Mouse (Mus musculus): ENCODE results near the gene Rnpc3.
A peak's percentile ranks its signal among the peaks of the same experiment; 100 is the strongest.
"Not testable (repeated sequence)": the region's sequence is repeated elsewhere in the genome, so short reads cannot be mapped to it uniquely, and the experiment has no call there.

Gene Rnpc3

DNA sequence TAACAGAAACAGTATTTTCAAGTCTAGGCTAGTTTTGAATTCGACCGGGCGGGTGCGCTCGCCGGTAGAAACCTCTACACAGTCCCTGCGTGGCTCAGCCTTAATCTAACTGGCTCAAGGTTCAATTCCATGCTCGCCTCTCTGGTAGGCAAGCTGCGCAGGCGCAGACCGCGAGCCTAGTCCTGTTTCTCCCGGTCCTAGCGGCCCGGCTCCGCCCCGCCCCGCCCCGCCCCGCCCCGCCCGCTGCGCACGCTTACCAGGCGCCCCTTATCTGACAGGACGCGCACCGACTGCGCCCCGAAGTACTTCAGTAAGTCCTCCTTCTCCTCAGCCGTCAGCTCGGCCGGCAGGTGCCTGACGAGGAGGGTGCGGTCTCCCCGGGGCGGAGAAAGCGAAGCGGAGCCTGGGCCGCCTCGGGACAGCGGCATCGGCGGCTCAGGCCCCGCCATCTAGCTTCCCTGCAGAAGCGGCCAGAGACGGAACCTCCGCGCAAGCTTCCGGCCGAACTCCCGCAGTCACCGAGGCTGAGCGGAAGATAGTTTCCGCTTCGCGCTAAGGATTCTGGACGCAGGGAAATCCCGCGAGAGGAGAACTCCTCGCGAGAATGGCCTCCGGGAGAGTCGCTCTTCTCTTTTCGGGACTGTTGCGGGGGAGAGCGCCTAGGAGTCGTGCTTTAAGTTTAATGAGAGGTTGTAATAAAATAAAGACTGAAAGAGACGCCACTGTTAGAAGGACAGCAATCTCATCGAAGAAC is at the start of gene Rnpc3:
Gene Rnpc3 (minus strand): TSS at position 544 of the 754 bp plus-strand sequence.
- DNase-seq (ENCODE audit: low read depth), result peak; percentile 100

DNA sequence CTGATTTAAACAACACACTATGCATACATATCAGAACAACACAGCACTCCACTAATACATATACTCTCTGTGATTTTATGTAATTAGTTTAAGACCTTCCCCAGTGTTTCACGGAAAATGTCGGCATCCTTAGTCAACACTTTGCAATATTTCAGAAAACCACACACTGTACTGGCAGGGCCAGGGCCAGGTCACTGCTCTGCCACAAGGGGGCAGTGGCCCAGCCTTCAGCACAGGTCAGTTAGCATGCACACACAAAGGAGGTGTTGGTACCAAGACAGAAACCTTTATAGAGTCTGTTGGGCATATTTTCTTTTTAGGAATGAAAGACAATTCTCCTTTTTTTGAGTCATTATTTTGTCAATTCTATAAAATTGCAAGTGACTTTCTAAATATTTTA is 27.0 kb upstream of the Rnpc3 start:
- peak; percentile 17 for DNase-seq (ENCODE audit: low read depth)

- no peak for DNase-seq (ENCODE audit: low read depth)
These were observed 24.4 kb upstream of the Rnpc3 start for GRCm38 (mm10) chr3:113654335-113654734.

GRCm38 (mm10) chr3:113651386-113651785 is 21.4 kb upstream of the Rnpc3 start:
- DNase-seq (ENCODE audit: low read depth), result not testable (repeated sequence)

DNA sequence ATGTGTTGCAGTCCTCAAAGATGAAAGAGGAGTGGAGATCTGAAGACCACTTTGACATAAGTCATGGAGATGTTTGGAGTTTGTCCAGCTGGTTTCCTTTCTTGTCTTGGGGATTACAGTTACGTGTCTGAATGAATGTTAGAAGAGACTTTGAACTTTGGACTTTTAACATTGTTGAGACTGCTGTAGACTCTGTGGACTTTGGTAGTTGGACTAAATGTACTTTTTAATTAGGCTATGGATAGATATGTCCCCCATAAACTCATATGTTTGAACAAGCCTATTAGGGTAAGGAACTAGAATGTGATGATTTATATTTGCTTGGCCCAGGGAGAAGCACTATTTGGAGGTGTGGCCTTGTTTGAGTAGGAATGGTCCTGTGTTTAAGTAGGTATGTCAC is 9.6 kb upstream of the Rnpc3 start:
- no peak for DNase-seq (ENCODE audit: low read depth)

GRCm38 (mm10) chr3:113634220-113634619 is 4.3 kb upstream of the Rnpc3 start:
- no peak for DNase-seq (ENCODE audit: low read depth)

GRCm38 (mm10) chr3:113631611-113632010 is 1.7 kb upstream of the Rnpc3 start:
- DNase-seq (ENCODE audit: low read depth), result no peak

DNA sequence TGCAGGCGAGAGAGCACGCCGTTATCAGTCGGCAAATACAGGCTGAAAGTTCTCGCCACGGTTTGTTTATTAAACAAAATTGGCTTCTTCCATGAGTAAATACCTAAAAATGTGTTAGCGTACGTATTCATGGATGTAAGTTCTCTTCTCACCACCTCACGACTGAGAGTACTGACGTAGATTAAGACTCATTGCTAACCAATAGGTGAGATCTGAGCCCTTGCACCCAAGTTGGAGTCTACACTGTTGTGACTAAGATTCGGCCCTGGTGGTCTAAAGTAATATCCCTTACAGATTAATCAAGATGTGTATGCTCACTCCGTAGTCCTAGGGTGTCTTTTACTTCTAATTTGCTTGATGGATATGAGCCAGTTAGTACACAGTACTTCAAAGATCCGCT is 615 bp upstream of the Rnpc3 start:
- peak; percentile 69 for DNase-seq (ENCODE audit: low read depth)

DNA sequence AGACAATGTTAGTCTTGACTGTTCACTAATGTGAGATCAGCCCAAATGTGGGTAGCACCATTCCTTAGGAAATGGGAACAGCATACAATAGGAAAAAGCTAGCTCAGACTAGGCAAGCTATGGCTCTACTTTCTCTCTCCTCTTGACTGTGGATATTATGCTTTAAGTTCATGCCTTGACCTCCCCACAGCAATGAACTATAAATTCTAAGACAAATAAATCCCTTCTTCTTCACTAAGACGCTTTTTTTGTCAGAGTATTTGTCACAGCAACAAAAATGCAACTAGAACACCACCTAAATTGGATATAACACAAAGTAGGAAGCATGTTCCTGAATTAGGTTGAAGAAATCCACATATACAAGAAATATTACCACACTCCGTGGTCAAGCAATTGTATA is 23.4 kb downstream of the Rnpc3 start, which contains the start of gene Amy1:
Gene Amy1 (minus strand): TSS at position 101 of the 400 bp plus-strand sequence.
- no peak for DNase-seq (ENCODE audit: low read depth)

DNA sequence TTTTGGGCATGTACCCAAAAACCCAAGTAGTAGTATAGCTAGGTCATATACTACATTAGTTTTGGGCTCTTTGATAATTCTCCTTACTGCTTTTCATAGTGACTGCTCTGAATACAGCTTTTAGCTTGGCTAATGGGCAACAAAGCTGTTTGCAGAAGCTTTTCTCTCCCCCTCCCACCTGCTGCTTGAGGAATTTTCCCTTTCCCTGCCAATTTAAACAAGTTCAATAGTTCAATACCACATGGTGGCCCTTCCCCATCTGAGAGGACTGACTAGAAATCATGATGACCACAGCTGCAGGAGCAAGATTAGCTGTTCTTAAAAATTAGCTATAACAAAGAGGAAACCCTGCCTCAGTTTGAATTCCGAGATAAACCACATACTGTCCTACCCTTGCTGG is 39.1 kb downstream of the Rnpc3 start:
- DNase-seq (ENCODE audit: low read depth), result no peak

GRCm38 (mm10) chr3:113574578-113574977 is 55.4 kb downstream of the Rnpc3 start:
- no peak for DNase-seq (ENCODE audit: low read depth)

DNA sequence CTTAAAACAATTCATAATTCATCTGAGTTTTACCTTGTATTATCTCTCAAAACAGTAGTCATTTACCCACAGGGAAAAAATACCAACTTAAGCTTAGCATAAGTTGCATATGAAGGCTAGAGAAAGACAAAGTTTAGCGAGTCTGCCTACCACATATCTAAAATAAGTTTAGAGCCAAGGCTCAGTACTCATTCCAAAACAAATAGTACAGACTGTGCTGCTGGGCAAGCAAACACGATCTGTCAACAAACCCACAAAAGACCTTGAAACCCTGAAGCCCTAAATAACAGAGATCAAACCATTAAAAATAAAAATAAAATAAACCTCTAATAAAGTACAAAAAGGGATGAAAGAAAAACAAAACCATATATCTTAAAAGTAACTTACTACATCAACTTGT is 55.8 kb downstream of the Rnpc3 start:
- no peak for DNase-seq (ENCODE audit: low read depth)

DNA sequence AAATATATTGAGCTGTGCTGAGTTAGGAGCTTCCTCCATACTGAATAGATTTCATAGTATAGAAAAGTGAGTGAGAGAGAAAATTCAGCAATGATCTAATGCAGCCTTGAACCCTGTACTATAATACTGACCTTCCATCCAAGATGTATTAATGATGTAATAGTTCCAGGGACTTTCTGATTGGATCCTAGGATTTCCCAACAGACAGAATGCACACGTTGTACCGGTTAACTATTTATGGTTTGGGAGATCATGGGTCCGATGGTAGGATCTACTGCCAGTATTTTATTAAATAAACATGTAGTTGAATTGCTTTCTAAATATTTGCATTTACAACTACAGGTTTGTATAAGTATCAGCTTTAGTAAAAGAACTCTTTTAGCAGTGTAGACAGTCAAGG is 57.8 kb downstream of the Rnpc3 start:
- DNase-seq (ENCODE audit: low read depth), result no peak
